Mouse (Mus musculus): Measurements from ENCODE around the gene Neurl2. TPM values are rescaled to one million over a fixed set of nuclear protein-coding genes. Genes with fewer than 3 reads are reported as not detected.

The Neurl2 gene
- polyA plus RNA-seq, 1 experiment from 2014 or later: 8.3 TPM

- Histone ChIP-seq H3K36me3 (ENCODE audit: control insufficient read depth, insufficient read depth, low read length) (no peaks in the 10 kb centered on the region), H3K27ac (replicated peaks; ENCODE audit: low read depth, low read length) (peak overlapping the region; percentile 33; the same call in 1 of the 2 replicates), H3K4me1 (ENCODE audit: control insufficient read depth, insufficient read depth, low read length) (peaks cover 12% of the 10 kb centered on the region), H3K9ac (ENCODE audit: low read depth, low read length) (no peak overlapping the region), H3K4me2 (ENCODE audit: low read depth, low read length) (no peak overlapping the region), H3K4me3 (ENCODE audit: low read depth, low read length) (no peak overlapping the region), H3K27me3 (replicated peaks; ENCODE audit: control insufficient read depth, insufficient read depth, low read length) (peaks cover 4% of the 10 kb centered on the region; the same call in 1 of the 2 replicates), H3K9me3 (ENCODE audit: control insufficient read depth, low read length) (no peaks in the 10 kb centered on the region)
- peak; percentile 87 for DNase-seq (ENCODE audit: low spot score)
- WGBS: 33% methylated on average over 8 of the region's 9 CpGs
- peak; percentile 67 for ATAC-seq (ENCODE audit: low read depth)
Observed at GRCm38 (mm10) chr2:164862179-164862861, 29.1 kb upstream of the Neurl2 start.

GRCm38 (mm10) chr2:164861094-164861493, 27.8 kb upstream of the Neurl2 start:
- ATAC-seq (ENCODE audit: low read depth): no peak
- H3K9ac ChIP-seq (ENCODE audit: low read depth, low read length): no peak overlapping the region
- H3K4me1 ChIP-seq (ENCODE audit: control insufficient read depth, insufficient read depth, low read length): peaks cover 14% of the 10 kb centered on the region
- DNase-seq (ENCODE audit: low spot score): no peak
- H3K27ac ChIP-seq (replicated peaks; ENCODE audit: low read depth, low read length): no peak overlapping the region
- WGBS: 55% methylated on average over 4 of the region's 4 CpGs
- H3K4me2 ChIP-seq (ENCODE audit: low read depth, low read length): no peak overlapping the region
- H3K36me3 ChIP-seq (ENCODE audit: control insufficient read depth, insufficient read depth, low read length): no peaks in the 10 kb centered on the region
- peaks cover 16% of the 10 kb centered on the region for H3K27me3 ChIP-seq (replicated peaks; ENCODE audit: control insufficient read depth, insufficient read depth, low read length)
- no peak overlapping the region for H3K4me3 ChIP-seq (ENCODE audit: low read depth, low read length)
- no peaks in the 10 kb centered on the region for H3K9me3 ChIP-seq (ENCODE audit: control insufficient read depth, low read length)

GRCm38 (mm10) chr2:164859640-164860432, 26.6 kb upstream of the Neurl2 start:
- Histone ChIP-seq H3K4me3 (ENCODE audit: low read depth, low read length) (no peak overlapping the region), H3K27ac (replicated peaks; ENCODE audit: low read depth, low read length) (no peak overlapping the region), H3K4me1 (ENCODE audit: control insufficient read depth, insufficient read depth, low read length) (peaks cover 14% of the 10 kb centered on the region), H3K36me3 (ENCODE audit: control insufficient read depth, insufficient read depth, low read length) (no peaks in the 10 kb centered on the region), H3K9me3 (ENCODE audit: control insufficient read depth, low read length) (no peaks in the 10 kb centered on the region), H3K9ac (ENCODE audit: low read depth, low read length) (no peak overlapping the region), H3K27me3 (replicated peaks; ENCODE audit: control insufficient read depth, insufficient read depth, low read length) (peaks cover 23% of the 10 kb centered on the region), H3K4me2 (ENCODE audit: low read depth, low read length) (no peak overlapping the region)
- WGBS: 57% methylated on average over 9 of the region's 9 CpGs
- DNase-seq (ENCODE audit: low spot score) (no peak), ATAC-seq (ENCODE audit: low read depth) (no peak)

- DNase-seq (ENCODE audit: low spot score) (no peak), ATAC-seq (ENCODE audit: low read depth) (no peak)
- Histone ChIP-seq H3K4me2 (ENCODE audit: low read depth, low read length) (no peak overlapping the region), H3K27me3 (replicated peaks; ENCODE audit: control insufficient read depth, insufficient read depth, low read length) (peaks cover 28% of the 10 kb centered on the region), H3K9me3 (ENCODE audit: control insufficient read depth, low read length) (no peaks in the 10 kb centered on the region), H3K4me3 (ENCODE audit: low read depth, low read length) (no peak overlapping the region), H3K27ac (replicated peaks; ENCODE audit: low read depth, low read length) (no peak overlapping the region), H3K9ac (ENCODE audit: low read depth, low read length) (no peak overlapping the region), H3K4me1 (ENCODE audit: control insufficient read depth, insufficient read depth, low read length) (peaks cover 14% of the 10 kb centered on the region), H3K36me3 (ENCODE audit: control insufficient read depth, insufficient read depth, low read length) (no peaks in the 10 kb centered on the region)
- WGBS: 37% methylated on average over 2 of the region's 2 CpGs
Observed at GRCm38 (mm10) chr2:164859155-164859554, 25.9 kb upstream of the Neurl2 start.

GRCm38 (mm10) chr2:164857842-164858553, 24.7 kb upstream of the Neurl2 start:
- peak overlapping the region; percentile 62 for H3K9ac ChIP-seq (ENCODE audit: low read depth, low read length)
- 8% methylated on average over 19 of the region's 19 CpGs for WGBS
- H3K27me3 ChIP-seq (replicated peaks; ENCODE audit: control insufficient read depth, insufficient read depth, low read length): peaks cover 28% of the 10 kb centered on the region
- DNase-seq (ENCODE audit: low spot score) (no peak), ATAC-seq (ENCODE audit: low read depth) (no peak)
- no peaks in the 10 kb centered on the region for H3K36me3 ChIP-seq (ENCODE audit: control insufficient read depth, insufficient read depth, low read length)
- peak overlapping the region; percentile 74 for H3K27ac ChIP-seq (replicated peaks; ENCODE audit: low read depth, low read length)
- peak overlapping the region; percentile 96 for H3K4me2 ChIP-seq (ENCODE audit: low read depth, low read length)
- no peaks in the 10 kb centered on the region for H3K9me3 ChIP-seq (ENCODE audit: control insufficient read depth, low read length)
- H3K4me1 ChIP-seq (ENCODE audit: control insufficient read depth, insufficient read depth, low read length): peaks cover 14% of the 10 kb centered on the region
- H3K4me3 ChIP-seq (ENCODE audit: low read depth, low read length): peak overlapping the region; percentile 57

- Histone ChIP-seq H3K4me2 (ENCODE audit: low read depth, low read length) (peak within 1 kb of the TSS; percentile 96), H3K36me3 (ENCODE audit: control insufficient read depth, insufficient read depth, low read length) (no peaks in the 10 kb centered on the region), H3K4me1 (ENCODE audit: control insufficient read depth, insufficient read depth, low read length) (peaks cover 11% of the 10 kb centered on the region), H3K27me3 (replicated peaks; ENCODE audit: control insufficient read depth, insufficient read depth, low read length) (peaks cover 28% of the 10 kb centered on the region), H3K9ac (ENCODE audit: low read depth, low read length) (peak within 1 kb of the TSS; percentile 62), H3K9me3 (ENCODE audit: control insufficient read depth, low read length) (no peaks in the 10 kb centered on the region), H3K4me3 (ENCODE audit: low read depth, low read length) (peak within 1 kb of the TSS; percentile 57), H3K27ac (replicated peaks; ENCODE audit: low read depth, low read length) (peak within 1 kb of the TSS; percentile 74)
- 1% methylated on average over 32 of the region's 47 CpGs for WGBS
- DNase-seq (ENCODE audit: low spot score) (peak; percentile 92), ATAC-seq (ENCODE audit: low read depth) (peak; percentile 85)
Observed at GRCm38 (mm10) chr2:164857101-164857821, 24.0 kb upstream of the Neurl2 start, which contains the start of gene Pltp. Gene Pltp (minus strand): TSS chr2:164857711.

GRCm38 (mm10) chr2:164856309-164857100, 23.2 kb upstream of the Neurl2 start:
- peak; percentile 48 for DNase-seq (ENCODE audit: low spot score)
- Histone ChIP-seq H3K4me2 (ENCODE audit: low read depth, low read length) (peak overlapping the region; percentile 96), H3K4me1 (ENCODE audit: control insufficient read depth, insufficient read depth, low read length) (0 out of 2 replicates have a peak, but pooled peaks cover 6% of the 10 kb centered on the region), H3K27ac (replicated peaks; ENCODE audit: low read depth, low read length) (peak overlapping the region; percentile 48; the same call in 1 of the 2 replicates), H3K4me3 (ENCODE audit: low read depth, low read length) (peak overlapping the region; percentile 57), H3K9me3 (ENCODE audit: control insufficient read depth, low read length) (no peaks in the 10 kb centered on the region), H3K36me3 (ENCODE audit: control insufficient read depth, insufficient read depth, low read length) (0 out of 2 replicates have a peak, but pooled peaks cover 4% of the 10 kb centered on the region), H3K27me3 (replicated peaks; ENCODE audit: control insufficient read depth, insufficient read depth, low read length) (peaks cover 28% of the 10 kb centered on the region), H3K9ac (ENCODE audit: low read depth, low read length) (peak overlapping the region; percentile 62)
- peak; percentile 24 for ATAC-seq (ENCODE audit: low read depth)
- 1% methylated on average over 42 of the region's 42 CpGs for WGBS

Data from embryonic facial prominence, embryonic 14.5 days (tissue).